Mouse (Mus musculus) heart, adult 2 months (tissue): ENCODE data around the gene Abr.

ENCODE experiments used
- CTCF ChIP-seq: fragments of 200-600 bp; IDR thresholded peaks from 2 replicates; pipeline ENCODE4 v1.8.1; 2022; ENCODE audit warnings: antibody characterized with exemption, mild to moderate bottlenecking, moderate library complexity
- POLR2A ChIP-seq: fragments of 200-500 bp; IDR thresholded peaks from 2 replicates; pipeline ENCODE4 v1.6.1; 2011; ENCODE audit warnings: mild to moderate bottlenecking, low read depth, low read length, control low read depth; ENCODE audit not compliant: insufficient read depth

DNA sequence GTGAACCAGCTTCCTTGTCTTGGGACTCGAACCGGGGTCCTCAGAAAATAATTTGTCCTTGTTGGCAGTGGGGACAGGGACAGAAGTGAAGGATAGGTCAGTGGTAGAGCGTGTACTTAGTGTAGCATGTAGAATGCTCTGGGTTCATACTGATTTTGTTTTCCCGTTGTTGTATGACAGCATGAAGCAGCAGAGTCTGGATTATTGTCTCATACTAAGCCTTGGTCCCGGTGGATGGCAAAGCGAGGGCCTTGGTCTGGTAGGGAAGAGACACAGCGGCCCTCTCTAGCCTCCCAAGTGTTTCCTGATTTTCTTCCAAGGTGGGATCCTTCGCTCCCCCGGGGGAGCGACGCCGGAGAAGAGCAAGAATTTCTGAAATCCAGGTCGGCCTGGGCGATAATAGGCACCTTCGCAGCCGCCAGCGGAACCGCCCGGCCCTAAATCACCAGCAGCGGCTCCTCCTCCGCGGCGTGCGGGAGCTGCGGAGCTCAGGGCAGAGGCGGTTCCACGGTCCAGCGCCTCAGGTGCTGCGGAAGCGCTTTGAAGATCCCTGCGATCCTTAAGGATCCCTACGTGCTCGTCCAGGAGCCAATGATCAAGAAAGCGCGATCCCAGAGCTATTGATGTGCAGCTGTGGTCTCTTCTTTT is 44.0 kb upstream of the Abr start:
- TF ChIP-seq CTCF (no peak), POLR2A (no peak)
